Mouse (Mus musculus) heart, embryonic 12.5 days (tissue): Measurements from ENCODE around the gene Rcan1. TPM values are rescaled to one million over a fixed set of nuclear protein-coding genes. Genes with fewer than 3 reads are reported as not detected.
A peak's percentile ranks its signal among the peaks of the same experiment; 100 is the strongest.

Source experiments
- ATAC-seq: fragments of 200-750 bp; cut with Nextera tagmentation; 2 replicates; pipeline ENCODE4 v1.8.0; 2017; ENCODE audit warnings: moderate TSS enrichment, moderate library complexity; ENCODE audit not compliant: insufficient number of reproducible peaks, low FRiP score
- H3K27ac ChIP-seq: fragments of 300-500 bp; sonication (generic); 2 replicates; pipeline ENCODE4 v1.5.1; 2016; ENCODE audit warnings: mild to moderate bottlenecking, moderate library complexity; ENCODE audit not compliant: poor library complexity, severe bottlenecking
- H3K27me3 ChIP-seq: fragments of 300-500 bp; sonication (generic); replicated peaks from 2 replicates; pipeline ENCODE4 v1.6.1; 2016; ENCODE audit warnings: mild to moderate bottlenecking, moderate library complexity
- H3K36me3 ChIP-seq: fragments of 300-500 bp; sonication (generic); 2 replicates; pipeline ENCODE4 v1.6.1; 2016; ENCODE audit warnings: mild to moderate bottlenecking, moderate library complexity
- H3K4me1 ChIP-seq: fragments of 300-500 bp; sonication (generic); replicated peaks from 2 replicates; pipeline ENCODE4 v1.6.1; 2016; ENCODE audit warnings: mild to moderate bottlenecking
- H3K4me2 ChIP-seq: fragments of 300-500 bp; sonication (generic); 2 replicates; pipeline ENCODE4 v1.6.1; 2016; ENCODE audit warnings: mild to moderate bottlenecking, moderate library complexity
- H3K4me3 ChIP-seq: fragments of 300-500 bp; sonication (generic); 2 replicates; pipeline ENCODE4 v1.5.1; 2016; ENCODE audit warnings: mild to moderate bottlenecking
- H3K9ac ChIP-seq: fragments of 300-500 bp; sonication (generic); 2 replicates; pipeline ENCODE4 v1.6.1; 2016; ENCODE audit warnings: mild to moderate bottlenecking, moderate library complexity
- H3K9me3 ChIP-seq: fragments of 300-500 bp; sonication (generic); replicated peaks from 2 replicates; pipeline ENCODE4 v1.6.1; 2016; ENCODE audit warnings: mild to moderate bottlenecking, moderate library complexity
- WGBS: fragments of 180-500 bp; shearing (Covaris S2); methylation state at CpG from one replicate; pipeline ENCODE4 v1.1.7; 2016; 5-methylcytosine and 5-hydroxymethylcytosine counted together
- polyA plus RNA-seq: library from polyadenylated mRNA; unstranded; fragments of >200 nt; fragmentation: Nextera tagmentation; extraction: Ambion mirVana; gene quantifications from 2 replicates; pipeline ENCODE4 v1.2.1, GENCODE M21; 2016

Gene Rcan1
- polyA plus RNA-seq, 1 experiment from 2014 or later: 148 TPM

- H3K9me3 ChIP-seq: no peaks in the 10 kb centered on the region
- no peak overlapping the region for H3K27ac ChIP-seq
- H3K9ac ChIP-seq: peak overlapping the region; percentile 50
- H3K4me1 ChIP-seq: peaks cover 17% of the 10 kb centered on the region
- H3K27me3 ChIP-seq: peaks cover 53% of the 10 kb centered on the region
- under 1% methylated on average over 34 of the region's 34 CpGs for WGBS
- no peaks in the 10 kb centered on the region for H3K36me3 ChIP-seq
- ATAC-seq: peak; percentile 46; the same call in 1 of the 2 replicates
- peak overlapping the region; percentile 82 for H3K4me2 ChIP-seq
- peak overlapping the region; percentile 51 for H3K4me3 ChIP-seq
These were observed 27.9 kb upstream of the Rcan1 start for GRCm38 (mm10) chr16:92498589-92498981.

GRCm38 (mm10) chr16:92497851-92498588 is 27.4 kb upstream of the Rcan1 start:
- Histone ChIP-seq H3K9me3 (no peaks in the 10 kb centered on the region), H3K4me1 (peaks cover 23% of the 10 kb centered on the region), H3K36me3 (no peaks in the 10 kb centered on the region), H3K27ac (no peak overlapping the region), H3K27me3 (peaks cover 53% of the 10 kb centered on the region), H3K4me2 (peak overlapping the region; percentile 82), H3K4me3 (peak overlapping the region; percentile 51), H3K9ac (peak overlapping the region; percentile 50)
- ATAC-seq: no peak
- 14% methylated on average over 26 of the region's 26 CpGs for WGBS

GRCm38 (mm10) chr16:92489356-92489755 is 18.7 kb upstream of the Rcan1 start:
- peak; percentile 70 for ATAC-seq
- no peaks in the 10 kb centered on the region for H3K9me3 ChIP-seq
- no peak overlapping the region for H3K4me2 ChIP-seq
- H3K27me3 ChIP-seq: no peaks in the 10 kb centered on the region; the same call in 1 of the 2 replicates
- WGBS: 53% methylated on average over 9 of the region's 9 CpGs
- H3K27ac ChIP-seq: peak overlapping the region; percentile 12
- no peak overlapping the region for H3K4me3 ChIP-seq
- no peak overlapping the region for H3K9ac ChIP-seq
- no peaks in the 10 kb centered on the region for H3K36me3 ChIP-seq
- H3K4me1 ChIP-seq: peaks cover 25% of the 10 kb centered on the region

GRCm38 (mm10) chr16:92488456-92488855 is 17.8 kb upstream of the Rcan1 start:
- Histone ChIP-seq H3K4me2 (no peak overlapping the region), H3K36me3 (no peaks in the 10 kb centered on the region), H3K9me3 (no peaks in the 10 kb centered on the region), H3K9ac (no peak overlapping the region), H3K27me3 (peaks cover 6% of the 10 kb centered on the region; the same call in 1 of the 2 replicates), H3K4me3 (no peak overlapping the region), H3K4me1 (peaks cover 18% of the 10 kb centered on the region), H3K27ac (no peak overlapping the region)
- 86% methylated on average over 5 of the region's 5 CpGs for WGBS
- no peak for ATAC-seq

GRCm38 (mm10) chr16:92487489-92487888 is 16.8 kb upstream of the Rcan1 start:
- 44% methylated on average over 4 of the region's 4 CpGs for WGBS
- Histone ChIP-seq H3K9ac (no peak overlapping the region), H3K9me3 (no peaks in the 10 kb centered on the region), H3K4me2 (no peak overlapping the region), H3K27me3 (peaks cover 6% of the 10 kb centered on the region; the same call in 1 of the 2 replicates), H3K27ac (no peak overlapping the region), H3K4me3 (no peak overlapping the region), H3K4me1 (peaks cover 12% of the 10 kb centered on the region), H3K36me3 (no peaks in the 10 kb centered on the region)
- 0 out of 2 replicates have a peak, but pooled peaks have one; percentile 29 for ATAC-seq

GRCm38 (mm10) chr16:92487086-92487485 is 16.4 kb upstream of the Rcan1 start:
- no peaks in the 10 kb centered on the region for H3K9me3 ChIP-seq
- H3K27me3 ChIP-seq: peaks cover 6% of the 10 kb centered on the region; the same call in 1 of the 2 replicates
- no peaks in the 10 kb centered on the region for H3K36me3 ChIP-seq
- H3K27ac ChIP-seq: no peak overlapping the region
- no peak overlapping the region for H3K4me2 ChIP-seq
- peaks cover 8% of the 10 kb centered on the region for H3K4me1 ChIP-seq
- ATAC-seq: no peak
- H3K4me3 ChIP-seq: no peak overlapping the region
- H3K9ac ChIP-seq: no peak overlapping the region
- WGBS: 72% methylated on average over 6 of the region's 6 CpGs

GRCm38 (mm10) chr16:92485436-92485835 is 14.8 kb upstream of the Rcan1 start, which contains the start of gene Clic6:
Gene Clic6, plus strand, starts transcription at chr16:92485736.
- Histone ChIP-seq H3K4me2 (no peak within 1 kb of the TSS), H3K27ac (no peak within 1 kb of the TSS), H3K4me3 (no peak within 1 kb of the TSS), H3K36me3 (no peaks in the 10 kb centered on the region), H3K4me1 (peaks cover 3% of the 10 kb centered on the region; the same call in 1 of the 2 replicates), H3K9me3 (no peaks in the 10 kb centered on the region), H3K27me3 (peaks cover 10% of the 10 kb centered on the region), H3K9ac (no peak within 1 kb of the TSS)
- no peak for ATAC-seq
- 86% methylated on average over 5 of the region's 5 CpGs for WGBS

GRCm38 (mm10) chr16:92478561-92479150 is 8.0 kb upstream of the Rcan1 start:
- ATAC-seq: no peak
- H3K4me2 ChIP-seq: peak overlapping the region; percentile 57
- no peaks in the 10 kb centered on the region for H3K9me3 ChIP-seq
- no peak overlapping the region for H3K27ac ChIP-seq
- peak overlapping the region; percentile 21; the same call in 1 of the 2 replicates for H3K4me3 ChIP-seq
- 16% methylated on average over 22 of the region's 23 CpGs for WGBS
- peaks cover 23% of the 10 kb centered on the region for H3K27me3 ChIP-seq
- 0 out of 2 replicates have a peak, but pooled peaks cover 5% of the 10 kb centered on the region for H3K4me1 ChIP-seq
- H3K36me3 ChIP-seq: no peaks in the 10 kb centered on the region
- no peak overlapping the region for H3K9ac ChIP-seq

- ATAC-seq: peak; percentile 89
- H3K4me1 ChIP-seq: 0 out of 2 replicates have a peak, but pooled peaks cover 5% of the 10 kb centered on the region
- H3K27ac ChIP-seq: no peak overlapping the region
- peaks cover 17% of the 10 kb centered on the region for H3K27me3 ChIP-seq
- peak overlapping the region; percentile 54 for H3K4me2 ChIP-seq
- H3K9me3 ChIP-seq: no peaks in the 10 kb centered on the region
- WGBS: 32% methylated on average over 25 of the region's 25 CpGs
- H3K9ac ChIP-seq: no peak overlapping the region
- H3K4me3 ChIP-seq: peak overlapping the region; percentile 28
- no peaks in the 10 kb centered on the region for H3K36me3 ChIP-seq
These were observed 4.6 kb upstream of the Rcan1 start for GRCm38 (mm10) chr16:92475093-92475860.

GRCm38 (mm10) chr16:92472898-92473297 is 2.2 kb upstream of the Rcan1 start:
- H3K4me1 ChIP-seq: 0 out of 2 replicates have a peak, but pooled peaks cover 5% of the 10 kb centered on the region
- H3K27ac ChIP-seq: no peak overlapping the region
- ATAC-seq: no peak
- 58% methylated on average over 3 of the region's 3 CpGs for WGBS
- no peak overlapping the region for H3K9ac ChIP-seq
- H3K36me3 ChIP-seq: no peaks in the 10 kb centered on the region
- no peaks in the 10 kb centered on the region; the same call in 1 of the 2 replicates for H3K27me3 ChIP-seq
- no peak overlapping the region for H3K4me2 ChIP-seq
- no peak overlapping the region for H3K4me3 ChIP-seq
- H3K9me3 ChIP-seq: no peaks in the 10 kb centered on the region

GRCm38 (mm10) chr16:92468459-92468858 is 2.2 kb downstream of the Rcan1 start:
- Histone ChIP-seq H3K27me3 (no peaks in the 10 kb centered on the region), H3K27ac (no peak overlapping the region), H3K9me3 (no peaks in the 10 kb centered on the region), H3K9ac (no peak overlapping the region), H3K36me3 (no peaks in the 10 kb centered on the region), H3K4me3 (no peak overlapping the region), H3K4me1 (peaks cover 17% of the 10 kb centered on the region), H3K4me2 (no peak overlapping the region)
- WGBS: 72% methylated on average over 14 of the region's 14 CpGs
- ATAC-seq: no peak
